Mouse (Mus musculus): ENCODE results near the gene Fnip1. TPM values are rescaled to one million over a fixed set of nuclear protein-coding genes. Genes with fewer than 3 reads are reported as not detected.

The Fnip1 gene
- polyA plus RNA-seq, 1 experiment, result 7.5 TPM

DNA sequence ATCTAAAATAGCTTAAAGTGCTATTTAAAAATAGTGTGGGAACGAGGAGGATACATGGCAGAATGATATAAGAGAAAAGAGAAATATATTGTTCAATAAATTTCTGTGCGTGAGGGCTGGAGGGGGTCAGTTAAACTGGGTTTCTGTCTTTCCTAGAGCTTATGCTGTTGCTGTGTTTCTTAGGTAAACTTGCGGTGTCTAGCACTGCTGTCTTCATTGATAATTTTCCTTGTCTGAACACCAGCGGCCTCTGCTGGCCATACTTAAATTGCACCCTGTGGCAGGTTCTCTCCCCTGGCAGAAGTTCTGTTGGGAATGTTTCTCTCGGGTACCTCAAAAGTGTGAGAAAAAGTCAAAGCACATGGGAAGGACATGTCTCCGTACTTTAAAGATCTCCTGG, 96.9 kb downstream of the Fnip1 start:
- H3K4me1 ChIP-seq (ENCODE audit: control insufficient read depth, insufficient read depth, low read length), result peaks cover 6% of the 10 kb centered on the region
- H3K4me3 ChIP-seq (replicated peaks; ENCODE audit: control insufficient read depth, low read depth, low read length), result no peak overlapping the region
- 30% methylated on average over 6 of the region's 6 CpGs for WGBS
- TF ChIP-seq POLR2A (IDR thresholded peaks at IDR 0.05; ENCODE audit: borderline replicate concordance, control insufficient read depth, low read depth, low read length) (no peak), CTCF (IDR thresholded peaks at IDR 0.05; ENCODE audit: control insufficient read depth, insufficient read depth, low read length) (peak; percentile 75)
- H3K27ac ChIP-seq (ENCODE audit: control insufficient read depth, insufficient read depth, low read depth, low read length, poor library complexity), result no peak overlapping the region

- Histone ChIP-seq H3K4me3 (replicated peaks; ENCODE audit: control insufficient read depth, low read depth, low read length) (no peak overlapping the region), H3K4me1 (ENCODE audit: control insufficient read depth, insufficient read depth, low read length) (peaks cover 4% of the 10 kb centered on the region), H3K27ac (ENCODE audit: control insufficient read depth, insufficient read depth, low read depth, low read length, poor library complexity) (no peak overlapping the region)
- TF ChIP-seq CTCF (IDR thresholded peaks at IDR 0.05; ENCODE audit: control insufficient read depth, insufficient read depth, low read length) (no peak), POLR2A (IDR thresholded peaks at IDR 0.05; ENCODE audit: borderline replicate concordance, control insufficient read depth, low read depth, low read length) (no peak)
- WGBS, result 59% methylated on average over 2 of the region's 2 CpGs
These were observed 101.0 kb downstream of the Fnip1 start for GRCm38 (mm10) chr11:54539031-54539430.

GRCm38 (mm10) chr11:54539486-54539885, 101.5 kb downstream of the Fnip1 start:
- no peak overlapping the region for H3K4me3 ChIP-seq (replicated peaks; ENCODE audit: control insufficient read depth, low read depth, low read length)
- TF ChIP-seq POLR2A (IDR thresholded peaks at IDR 0.05; ENCODE audit: borderline replicate concordance, control insufficient read depth, low read depth, low read length), result no peak
- TF ChIP-seq CTCF (IDR thresholded peaks at IDR 0.05; ENCODE audit: control insufficient read depth, insufficient read depth, low read length), result no peak
- H3K4me1 ChIP-seq (ENCODE audit: control insufficient read depth, insufficient read depth, low read length), result peaks cover 2% of the 10 kb centered on the region
- 63% methylated on average over 2 of the region's 2 CpGs for WGBS
- H3K27ac ChIP-seq (ENCODE audit: control insufficient read depth, insufficient read depth, low read depth, low read length, poor library complexity), result no peak overlapping the region

DNA sequence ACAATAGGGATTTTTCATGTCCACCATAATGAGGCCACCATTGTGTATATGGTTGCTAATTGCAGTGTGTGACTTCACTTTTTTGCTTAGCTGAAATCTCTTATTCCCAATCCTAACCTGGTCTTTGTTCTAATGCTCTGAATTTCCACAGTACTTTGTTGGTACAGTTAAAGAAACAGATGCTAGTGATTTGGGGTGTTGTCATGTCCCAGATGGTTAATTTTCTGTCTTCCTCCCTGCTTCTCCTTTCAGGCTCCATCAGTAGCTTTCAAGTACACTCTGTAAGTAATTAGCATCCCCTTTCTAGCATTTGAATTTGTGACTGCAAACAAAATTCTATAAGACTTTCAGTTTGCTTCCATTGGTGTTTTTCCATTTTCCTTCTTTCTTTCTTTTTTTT, 102.3 kb downstream of the Fnip1 start:
- Histone ChIP-seq H3K27ac (ENCODE audit: control insufficient read depth, insufficient read depth, low read depth, low read length, poor library complexity) (no peak overlapping the region), H3K4me1 (ENCODE audit: control insufficient read depth, insufficient read depth, low read length) (peaks cover 2% of the 10 kb centered on the region)
- TF ChIP-seq CTCF (IDR thresholded peaks at IDR 0.05; ENCODE audit: control insufficient read depth, insufficient read depth, low read length) (no peak), POLR2A (IDR thresholded peaks at IDR 0.05; ENCODE audit: borderline replicate concordance, control insufficient read depth, low read depth, low read length) (no peak)

DNA sequence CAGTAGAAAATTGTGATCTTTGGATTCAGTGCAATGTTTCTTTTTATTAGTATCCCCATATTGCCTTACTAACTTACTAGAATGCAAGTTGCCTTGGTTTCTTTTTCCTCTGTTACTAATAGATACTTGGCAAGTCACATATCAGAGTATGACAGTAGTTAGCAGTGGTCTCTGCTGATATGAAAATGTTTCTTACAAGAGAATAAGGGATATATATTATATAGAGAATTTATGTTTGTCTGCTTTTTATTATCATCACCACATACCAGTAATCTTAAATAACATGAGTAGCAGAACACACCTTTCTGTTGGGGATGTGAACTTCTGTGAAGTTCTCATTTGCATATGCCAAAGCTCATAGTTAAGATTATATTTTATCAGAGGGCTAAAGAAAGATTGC, 104.4 kb downstream of the Fnip1 start:
- TF ChIP-seq POLR2A (IDR thresholded peaks at IDR 0.05; ENCODE audit: borderline replicate concordance, control insufficient read depth, low read depth, low read length), result no peak
- TF ChIP-seq CTCF (IDR thresholded peaks at IDR 0.05; ENCODE audit: control insufficient read depth, insufficient read depth, low read length), result no peak
- Histone ChIP-seq H3K4me1 (ENCODE audit: control insufficient read depth, insufficient read depth, low read length) (peaks cover 2% of the 10 kb centered on the region), H3K4me3 (replicated peaks; ENCODE audit: control insufficient read depth, low read depth, low read length) (no peak overlapping the region), H3K27ac (ENCODE audit: control insufficient read depth, insufficient read depth, low read depth, low read length, poor library complexity) (no peak overlapping the region)

More for the DNA sequence above, 102.3 kb downstream of the Fnip1 start:
- no peak overlapping the region for H3K4me3 ChIP-seq (replicated peaks; ENCODE audit: control insufficient read depth, low read depth, low read length)

- TF ChIP-seq CTCF (IDR thresholded peaks at IDR 0.05; ENCODE audit: control insufficient read depth, insufficient read depth, low read length), result no peak
- TF ChIP-seq POLR2A (IDR thresholded peaks at IDR 0.05; ENCODE audit: borderline replicate concordance, control insufficient read depth, low read depth, low read length), result no peak
- no peak overlapping the region for H3K4me3 ChIP-seq (replicated peaks; ENCODE audit: control insufficient read depth, low read depth, low read length)
- H3K4me1 ChIP-seq (ENCODE audit: control insufficient read depth, insufficient read depth, low read length), result no peaks in the 10 kb centered on the region
- no peak overlapping the region for H3K27ac ChIP-seq (ENCODE audit: control insufficient read depth, insufficient read depth, low read depth, low read length, poor library complexity)
- 84% methylated on average over 2 of the region's 2 CpGs for WGBS
These were observed 117.0 kb downstream of the Fnip1 start for GRCm38 (mm10) chr11:54554970-54555369.

DNA sequence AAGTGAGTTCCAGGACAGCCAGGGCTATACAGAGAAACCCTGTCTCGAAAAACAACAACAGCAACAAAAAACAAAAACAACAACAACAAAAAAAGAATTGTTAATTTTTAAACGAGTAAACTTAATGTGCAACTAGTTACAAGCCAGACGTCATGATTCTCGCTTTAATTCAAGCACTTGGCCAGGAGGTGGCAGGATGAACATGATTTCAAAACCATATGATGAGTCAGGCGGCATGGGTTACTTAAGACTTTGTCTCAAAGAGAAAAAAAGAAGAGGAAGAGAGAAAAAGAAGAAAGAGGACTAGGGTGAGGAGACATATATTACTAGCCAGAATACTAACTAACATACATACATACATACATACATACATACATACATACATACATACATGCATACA, 124.8 kb downstream of the Fnip1 start:
- H3K4me1 ChIP-seq (ENCODE audit: control insufficient read depth, insufficient read depth, low read length), result no peaks in the 10 kb centered on the region
- WGBS, result 29% methylated on average over 5 of the region's 5 CpGs
- no peak for TF ChIP-seq CTCF (IDR thresholded peaks at IDR 0.05; ENCODE audit: control insufficient read depth, insufficient read depth, low read length)
- TF ChIP-seq POLR2A (IDR thresholded peaks at IDR 0.05; ENCODE audit: borderline replicate concordance, control insufficient read depth, low read depth, low read length), result no peak

More for the DNA sequence above, 124.8 kb downstream of the Fnip1 start:
- no peak overlapping the region for H3K4me3 ChIP-seq (replicated peaks; ENCODE audit: control insufficient read depth, low read depth, low read length)
- H3K27ac ChIP-seq (ENCODE audit: control insufficient read depth, insufficient read depth, low read depth, low read length, poor library complexity), result no peak overlapping the region

Other genes starting within 250 kb of the Fnip1 start
- not detected in 2 replicates for gene Csf2, start 188.5 kb upstream of the Fnip1 start, polyA plus RNA-seq (2011; ENCODE audit: insufficient read depth, insufficient read length, low replicate concordance, missing spikeins)
- gene Il3, start 170.9 kb upstream of the Fnip1 start, polyA plus RNA-seq (2011; ENCODE audit: insufficient read depth, insufficient read length, low replicate concordance, missing spikeins), result not detected in 2 replicates
- 1.3 and 4.1 TPM in 2 replicates for gene Acsl6, start 134.4 kb upstream of the Fnip1 start, polyA plus RNA-seq (2011; ENCODE audit: insufficient read depth, insufficient read length, low replicate concordance, missing spikeins)
- not detected in 2 replicates for gene Meikin, start 67.5 kb upstream of the Fnip1 start, polyA plus RNA-seq (2011; ENCODE audit: insufficient read depth, insufficient read length, low replicate concordance, missing spikeins)
- 10.0 and 18.6 TPM in 2 replicates for gene Rapgef6, start 84.6 kb downstream of the Fnip1 start, polyA plus RNA-seq (2011; ENCODE audit: insufficient read depth, insufficient read length, low replicate concordance, missing spikeins)